Mouse (Mus musculus): ENCODE measurements around the gene Fam43a.

The Fam43a gene

GRCm38 (mm10) chr16:30629509-30629908 is 30.0 kb downstream of the Fam43a start:
- no peak for DNase-seq (ENCODE audit: low read depth)

DNA sequence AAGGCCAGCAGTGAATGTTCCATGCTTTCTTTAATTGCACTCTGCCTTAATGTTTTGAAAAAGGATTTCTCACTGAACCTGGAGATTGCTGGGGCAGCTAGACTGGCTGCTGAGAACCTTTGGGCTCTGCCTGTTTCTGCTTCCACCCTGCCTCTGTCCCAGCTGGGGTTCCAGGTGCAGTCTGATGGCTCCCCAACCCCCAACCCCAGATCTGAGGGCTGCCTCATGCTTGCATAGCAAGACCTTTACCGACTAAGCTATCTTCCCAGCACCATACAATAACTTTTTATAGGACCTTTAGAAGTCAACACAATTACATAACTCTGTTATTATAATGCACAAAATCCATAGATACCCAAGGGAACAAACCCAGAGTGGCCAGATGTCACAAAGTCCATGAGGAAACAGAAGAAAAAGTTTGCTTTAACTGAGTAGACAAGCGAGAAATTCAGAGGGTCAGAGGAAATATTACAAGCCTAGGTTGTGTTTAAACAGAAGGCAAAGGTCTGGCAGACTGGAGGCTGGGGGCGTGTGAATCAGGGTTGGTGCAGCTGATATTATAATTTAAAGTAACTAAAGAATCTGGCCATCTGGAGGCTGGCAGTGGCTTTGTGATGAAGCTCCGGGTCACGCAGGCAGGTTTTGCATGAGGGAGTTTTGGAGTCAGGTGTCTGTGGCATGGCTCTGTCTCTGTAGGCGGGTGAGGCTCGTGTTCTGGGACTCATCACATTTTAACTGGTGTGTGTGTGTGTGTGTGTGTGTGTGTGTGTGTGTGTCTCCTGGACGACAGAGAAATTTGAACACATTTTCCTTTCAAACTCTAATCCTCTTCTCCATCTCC is 34.6 kb downstream of the Fam43a start:
- DNase-seq (ENCODE audit: low read depth): no peak

DNA sequence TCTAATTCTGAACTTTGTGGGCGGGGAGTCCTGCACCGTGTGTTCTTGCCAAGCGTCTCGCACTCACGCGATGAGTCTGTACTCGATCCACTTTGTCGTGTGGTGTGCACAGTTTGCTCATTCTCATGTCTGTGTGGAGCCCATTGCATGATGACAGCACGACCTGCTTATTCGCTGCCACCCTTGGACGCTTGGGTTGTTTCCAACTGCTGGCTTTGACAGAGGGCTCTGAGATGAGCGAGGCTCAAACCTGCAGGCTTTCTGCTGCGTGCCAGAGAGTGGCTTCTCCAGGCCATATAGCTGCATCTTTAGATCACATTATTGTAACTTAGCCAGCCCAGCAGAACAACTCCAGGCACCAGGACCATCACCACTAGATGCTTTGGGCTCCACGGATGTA is 39.1 kb downstream of the Fam43a start:
- no peak for DNase-seq (ENCODE audit: low read depth)

DNA sequence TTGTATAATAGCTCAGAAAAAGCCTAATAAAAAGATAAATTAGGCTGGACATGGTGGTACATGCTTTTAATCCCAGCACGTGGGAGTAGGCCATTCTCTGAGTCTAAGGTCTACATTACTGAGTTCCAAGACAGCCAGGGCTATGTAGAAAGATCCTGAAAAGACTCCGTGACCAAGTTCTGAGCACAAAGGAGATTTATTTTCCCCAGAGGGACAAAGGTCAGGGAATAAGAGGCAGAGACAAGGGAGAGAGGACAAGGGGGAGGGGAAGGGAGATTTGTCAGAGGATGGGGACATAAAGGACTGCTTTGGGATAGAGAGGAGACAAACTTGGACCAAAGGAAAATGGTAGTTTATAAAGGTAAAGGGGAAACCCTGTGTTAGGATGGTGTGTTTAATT is 41.1 kb downstream of the Fam43a start:
- no peak for DNase-seq (ENCODE audit: low read depth)

- no peak for DNase-seq (ENCODE audit: low read depth)
These were observed 41.9 kb downstream of the Fam43a start for GRCm38 (mm10) chr16:30641408-30641807.

- no peak for DNase-seq (ENCODE audit: low read depth)
These were observed 42.7 kb downstream of the Fam43a start for GRCm38 (mm10) chr16:30642229-30642628.

DNA sequence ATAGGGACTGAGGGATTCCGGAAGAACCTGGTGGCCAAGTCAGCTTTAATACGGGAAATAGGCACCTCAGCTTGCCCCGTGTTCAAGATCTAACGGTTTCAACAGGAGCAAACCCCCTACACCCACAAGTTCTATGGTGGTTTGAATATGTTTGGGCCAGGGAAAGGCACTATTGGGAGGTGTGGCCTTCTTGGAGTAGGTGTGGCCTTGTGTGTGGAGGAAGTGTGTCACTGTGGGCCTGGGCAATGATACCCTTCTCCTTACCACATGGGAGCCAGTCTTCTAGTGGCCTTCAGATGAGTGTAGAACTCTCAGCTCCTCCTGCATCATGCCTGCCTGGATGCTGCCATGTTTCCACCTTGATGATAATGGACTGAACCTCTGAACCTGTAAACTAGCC is 45.5 kb downstream of the Fam43a start:
- DNase-seq (ENCODE audit: low read depth): no peak

DNA sequence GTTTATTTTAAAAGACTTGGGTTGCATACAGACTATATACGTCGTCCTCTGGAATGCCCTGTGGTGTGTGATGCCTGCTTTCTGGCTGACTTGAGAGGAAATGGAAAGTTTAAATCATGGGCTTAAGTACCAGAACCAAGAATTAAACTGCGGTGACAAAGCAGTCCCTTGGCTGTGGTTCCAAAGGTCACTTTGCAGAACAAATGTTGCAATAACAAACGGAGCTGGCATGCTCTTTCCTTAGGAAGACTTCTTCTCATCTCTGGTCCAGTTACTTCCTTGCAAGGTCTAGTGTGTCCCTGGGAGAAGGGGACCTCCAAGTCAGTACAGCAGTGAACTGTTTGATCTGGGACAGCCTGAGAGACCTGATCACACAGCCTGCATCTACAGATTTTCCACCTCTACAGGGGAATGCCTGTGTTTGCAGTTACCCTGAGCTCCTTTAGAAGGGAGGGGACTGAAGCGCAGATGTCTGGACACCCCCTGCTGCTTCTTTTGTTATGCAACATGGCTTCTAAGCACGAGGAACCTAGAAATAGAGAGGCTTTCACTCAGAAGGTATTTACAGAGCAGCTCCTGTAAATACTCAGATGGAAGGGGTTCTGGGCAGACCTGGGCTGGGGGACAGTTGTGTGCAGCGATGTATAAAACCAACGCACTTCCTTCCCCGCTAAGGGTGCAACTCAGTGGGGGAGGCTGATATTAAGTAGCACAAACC is 46.5 kb downstream of the Fam43a start:
- no peak for DNase-seq (ENCODE audit: low read depth)

DNA sequence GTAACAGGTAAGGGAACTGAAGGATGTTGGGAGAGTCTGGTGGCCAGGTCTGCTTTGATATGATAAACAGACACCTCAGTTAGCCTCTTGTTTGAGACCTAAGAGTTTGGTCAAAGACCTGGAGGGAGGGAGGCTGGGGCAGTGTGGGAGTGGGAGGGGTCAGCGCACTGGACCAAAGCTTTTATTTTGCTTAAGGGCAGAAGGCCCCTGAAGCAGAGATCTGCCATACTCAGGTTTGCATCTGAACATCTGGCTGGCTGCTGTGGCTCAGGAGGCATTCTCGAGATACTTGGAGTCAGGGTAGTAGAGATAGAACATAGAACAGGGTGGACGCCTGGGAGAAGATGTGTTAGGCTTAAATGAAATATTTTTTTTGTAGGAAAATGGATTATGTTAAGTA is 47.3 kb downstream of the Fam43a start:
- DNase-seq (ENCODE audit: low read depth): no peak

DNA sequence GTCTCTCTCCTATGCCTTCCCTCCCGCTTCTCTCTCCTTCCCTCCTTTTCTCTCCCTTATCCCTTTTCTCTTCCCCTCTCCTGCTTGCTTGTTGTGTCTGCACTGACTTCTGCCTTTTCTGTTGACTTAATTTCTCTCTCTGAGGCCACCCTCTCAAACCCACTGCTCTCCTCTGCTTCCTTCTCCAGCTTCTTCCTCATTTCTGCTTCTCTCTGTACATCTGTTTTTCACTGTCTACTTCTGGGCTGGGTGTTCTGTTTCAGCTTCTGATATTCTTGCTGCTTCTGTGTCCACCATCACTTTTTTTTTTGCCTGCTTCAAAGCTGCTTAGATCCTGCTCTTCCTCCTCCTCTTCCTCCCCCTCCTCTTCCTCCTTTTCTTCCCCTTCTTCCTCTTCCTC is 51.8 kb downstream of the Fam43a start:
- no peak for DNase-seq (ENCODE audit: low read depth)
